Mouse (Mus musculus): ENCODE measurements at regions not wholly inside any gene's neighbourhood (a gene's known extent, or its start where the extent isn't known, plus 50 kb on each side); places are given as distances from the start of the nearest gene placed in this dataset.

DNA sequence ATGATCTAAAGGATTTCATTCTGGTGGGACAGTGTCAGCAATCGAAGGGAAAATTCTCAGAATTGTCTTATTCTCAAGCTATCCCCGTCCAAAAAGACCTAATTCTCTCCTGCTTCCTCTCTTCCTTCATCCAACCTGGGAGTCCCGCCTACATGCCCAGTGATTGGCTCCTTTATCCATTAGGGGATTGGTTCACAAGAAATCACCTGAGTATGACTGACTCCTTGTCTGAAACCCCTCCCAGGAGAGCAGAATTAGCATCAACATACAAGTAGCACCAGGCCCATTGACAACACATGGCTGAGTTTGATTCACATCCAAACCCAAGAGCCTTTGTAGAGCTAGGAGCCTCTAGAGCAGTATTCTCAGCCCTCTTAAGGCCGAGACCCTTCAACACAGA lies 148.9 kb downstream of the Zfp706 start:
- DNase-seq (ENCODE audit: low spot score in 2 of 2), result no peak

DNA sequence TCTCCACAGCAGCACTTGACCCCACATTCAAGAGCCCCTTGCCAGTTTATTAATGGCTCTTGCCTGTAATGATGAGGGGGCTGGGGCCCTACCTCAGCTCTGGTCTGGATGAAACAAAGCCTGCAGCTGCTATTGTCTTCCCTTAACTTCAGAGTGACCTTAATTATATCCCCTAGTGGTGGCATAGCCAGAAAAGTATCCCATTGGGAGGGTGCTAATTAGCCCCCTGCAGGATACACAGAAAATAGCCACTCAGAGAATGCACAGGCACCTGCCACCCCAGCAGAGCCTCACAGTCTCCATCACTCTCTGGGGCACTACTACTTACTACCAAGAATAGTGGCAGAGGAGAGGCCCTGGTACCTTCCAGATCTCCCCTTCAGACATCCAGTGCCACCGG lies 150.0 kb downstream of the Zfp706 start:
- no peak for DNase-seq (ENCODE audit: low spot score in 2 of 2)

DNA sequence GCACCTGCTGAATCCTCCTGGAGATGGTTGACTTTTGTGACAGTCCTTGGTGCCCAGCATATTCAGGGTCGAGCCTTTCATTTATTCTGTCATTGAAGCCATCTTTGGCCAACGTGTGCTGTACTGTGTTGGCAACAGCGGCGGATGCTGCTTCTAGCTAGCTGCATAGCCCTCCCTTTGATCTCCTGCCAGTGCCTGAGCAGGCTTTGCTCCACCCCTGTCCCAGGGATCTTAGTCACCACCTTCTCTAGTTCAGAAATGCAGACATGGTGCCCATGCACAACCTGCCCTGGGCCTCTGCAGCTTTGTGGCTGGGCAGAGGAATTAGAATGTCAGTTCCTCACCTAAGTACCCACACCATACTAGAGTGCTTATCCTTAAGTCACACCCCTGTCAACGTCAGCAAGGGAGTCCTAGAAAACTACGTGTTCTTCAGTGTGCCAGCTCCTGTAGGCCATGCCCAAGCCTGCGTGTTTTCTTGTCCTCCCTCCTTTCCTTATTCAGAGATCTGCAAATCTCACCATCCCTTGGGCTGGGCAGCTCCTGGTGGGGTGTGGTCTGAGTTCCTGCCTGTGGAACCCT lies 151.9 kb downstream of the Zfp706 start:
- DNase-seq (ENCODE audit: low spot score in 2 of 2), result no peak

DNA sequence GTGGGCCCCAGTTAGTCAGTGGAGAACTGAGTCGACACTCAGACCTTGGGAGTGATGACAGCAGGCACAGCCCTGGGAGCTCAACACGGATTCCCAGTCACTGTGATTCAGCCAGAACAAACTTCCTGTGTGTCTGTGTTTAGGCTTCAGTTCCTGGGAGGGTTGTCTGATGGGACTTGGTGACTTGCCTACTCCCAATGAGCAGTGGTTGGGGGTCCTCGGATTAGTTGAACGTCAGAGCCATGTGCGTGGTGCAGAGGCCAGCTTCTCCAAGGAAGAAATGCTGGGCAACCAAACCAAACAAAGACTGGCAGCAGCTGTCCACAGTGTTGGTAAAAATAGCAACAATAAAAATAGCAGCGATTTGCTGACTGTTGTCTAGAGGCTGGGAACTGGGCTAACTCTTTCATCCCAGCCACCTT lies 152.7 kb downstream of the Zfp706 start:
- no peak for DNase-seq (ENCODE audit: low spot score in 2 of 2)

DNA sequence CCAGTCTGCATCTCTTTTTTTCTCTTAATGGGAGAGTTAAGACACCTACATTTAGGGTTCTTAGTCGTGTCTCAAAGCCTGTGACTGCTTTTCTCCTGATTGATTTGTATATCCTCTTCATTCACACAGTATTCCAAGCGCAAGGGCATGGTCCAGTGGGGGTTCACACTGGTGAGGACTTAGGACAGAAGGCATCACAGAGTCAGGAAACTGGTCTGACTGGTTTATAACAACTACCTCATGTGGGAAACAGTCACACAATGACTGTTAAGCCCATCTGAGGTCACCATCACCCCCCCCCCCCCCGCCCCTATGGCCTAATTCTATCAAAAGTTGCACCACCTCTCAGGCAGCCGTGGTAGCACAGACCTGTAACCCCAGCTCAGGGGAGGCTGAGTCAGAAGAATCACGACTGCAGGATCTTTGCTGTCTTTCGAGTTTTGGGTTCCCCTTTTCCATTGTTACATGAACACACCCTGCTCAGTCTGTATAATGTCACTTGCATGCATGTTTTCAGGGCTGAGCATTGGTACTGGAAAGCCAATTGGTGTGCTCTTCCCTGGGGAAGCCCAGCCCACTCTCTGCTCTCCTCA lies 155.2 kb downstream of the Zfp706 start:
- no peak for DNase-seq (ENCODE audit: low spot score in 2 of 2)

DNA sequence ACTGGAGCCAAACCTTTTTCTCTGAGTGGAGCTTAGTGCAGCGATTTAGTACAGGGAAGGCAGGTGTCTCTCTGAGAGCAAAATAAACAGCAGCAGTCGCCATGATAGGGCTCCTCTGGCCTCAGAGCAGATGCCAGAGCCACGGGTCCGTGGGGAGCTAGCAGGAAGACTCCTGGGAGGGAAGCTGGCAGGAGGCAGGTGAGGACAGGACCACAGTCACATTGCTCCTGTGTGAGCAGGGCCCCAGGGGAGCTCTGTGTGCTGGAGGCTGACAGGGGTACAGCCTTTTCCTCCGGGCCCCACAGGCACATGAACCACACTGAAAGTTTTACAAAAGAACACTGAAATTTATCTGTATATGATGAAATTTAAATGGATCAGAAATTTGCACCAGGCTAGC lies 159.3 kb downstream of the Zfp706 start:
- no peak for DNase-seq (ENCODE audit: low spot score in 2 of 2)

DNA sequence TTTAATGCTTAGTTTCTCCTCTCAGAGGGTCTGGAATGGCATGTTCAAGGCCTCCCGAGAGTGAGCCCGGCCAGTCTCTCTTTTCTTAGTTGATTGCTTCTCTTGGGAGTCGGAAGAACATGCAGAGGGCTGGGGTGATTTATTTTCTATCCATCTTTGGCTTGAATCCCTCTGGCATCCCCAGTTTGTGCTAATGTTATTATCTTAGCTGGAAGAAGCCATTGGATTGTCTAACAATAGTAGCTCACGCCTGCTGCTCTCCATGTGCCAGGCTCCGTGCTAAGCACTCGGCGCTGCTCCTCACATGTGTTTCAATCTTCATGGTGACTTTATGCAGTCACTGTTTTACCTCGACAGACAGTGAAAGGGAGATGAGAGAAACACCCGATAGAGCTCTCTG lies 160.8 kb downstream of the Zfp706 start:
- DNase-seq (ENCODE audit: low spot score in 2 of 2), result no peak

All from layer of hippocampus, adult 8-10 months (tissue).